Mouse (Mus musculus) ES-Bruce4 (cell line): ENCODE results near the gene Trip12. TPM values are rescaled to one million over a fixed set of nuclear protein-coding genes. Genes with fewer than 3 reads are reported as not detected.

Experiments used
- H3K27ac ChIP-seq: 2 replicates; pipeline ENCODE4 v1.5.1; 2012; ENCODE audit warnings: low read length, inconsistent platforms; ENCODE audit not compliant: insufficient read depth
- H3K27me3 ChIP-seq: 2 replicates; pipeline ENCODE4 v1.6.1; 2012; ENCODE audit warnings: mild to moderate bottlenecking, low read length, inconsistent platforms; ENCODE audit not compliant: control insufficient read depth, poor library complexity, insufficient read depth, severe bottlenecking
- H3K36me3 ChIP-seq: 2 replicates; pipeline ENCODE4 v1.6.1; 2012; ENCODE audit warnings: inconsistent platforms, mild to moderate bottlenecking, low read length, moderate library complexity; ENCODE audit not compliant: control insufficient read depth, poor library complexity, insufficient read depth, severe bottlenecking
- H3K4me1 ChIP-seq: one replicate; pipeline ENCODE4 v1.8.1; 2011; ENCODE audit warnings: low read length; ENCODE audit not compliant: control insufficient read depth, insufficient read depth
- H3K4me3 ChIP-seq: 2 replicates; pipeline ENCODE4 v1.5.1; 2011; ENCODE audit warnings: low read depth, mild to moderate bottlenecking, low read length
- H3K9ac ChIP-seq: 2 replicates; pipeline ENCODE4 v1.6.1; 2012; ENCODE audit warnings: low read depth, mild to moderate bottlenecking, inconsistent platforms; ENCODE audit not compliant: poor library complexity, severe bottlenecking
- H3K9me3 ChIP-seq: replicated peaks from 2 replicates; pipeline ENCODE4 v1.6.1; 2012; ENCODE audit warnings: mild to moderate bottlenecking, low read length, inconsistent platforms; ENCODE audit not compliant: control insufficient read depth, poor library complexity, insufficient read depth, severe bottlenecking
- CTCF ChIP-seq: IDR thresholded peaks from one replicate; pipeline ENCODE4 v1.8.1; 2011; ENCODE audit warnings: low read depth, low read length
- EP300 ChIP-seq: IDR thresholded peaks from 2 replicates; pipeline ENCODE4 v1.6.1; 2011; ENCODE audit warnings: low read depth, low read length; ENCODE audit not compliant: insufficient read depth
- POLR2A ChIP-seq: IDR thresholded peaks from one replicate; pipeline ENCODE4 v1.8.1; 2011; ENCODE audit warnings: low read length; ENCODE audit not compliant: insufficient read depth
- polyA plus RNA-seq: library from polyadenylated mRNA; stranded (reverse); fragments of >200 nt; gene quantifications from 2 replicates; pipeline ENCODE4 v1.2.4, GENCODE M21; 2011; ENCODE audit warnings: low read depth; ENCODE audit not compliant: missing spikeins, insufficient read depth, insufficient read length

The Trip12 gene
- polyA plus RNA-seq, 1 experiment: 675 TPM

DNA sequence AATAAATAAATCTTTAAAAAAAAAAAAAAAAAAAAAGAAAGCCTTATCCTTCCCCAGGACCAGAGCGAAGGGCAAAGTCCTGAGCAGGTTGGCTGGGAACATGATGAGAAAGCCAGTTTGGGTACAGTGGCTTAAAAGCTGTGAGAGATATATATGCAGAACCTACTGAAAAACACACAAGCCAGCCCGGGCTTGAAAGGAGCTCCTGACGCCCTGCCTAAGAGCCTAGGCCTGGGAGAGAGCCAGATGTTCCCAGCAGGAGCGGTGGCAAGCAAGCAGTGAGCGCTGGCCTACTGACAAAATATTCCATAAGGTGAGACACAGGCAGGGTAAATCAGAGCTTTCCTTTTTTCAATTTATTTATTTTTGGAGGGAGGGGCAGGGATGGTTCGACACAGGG lies 25.9 kb upstream of the Trip12 start:
- H3K27me3 ChIP-seq: no peaks in the 10 kb centered on the region
- H3K4me1 ChIP-seq: peaks cover 9% of the 10 kb centered on the region
- H3K4me3 ChIP-seq: no peak overlapping the region
- H3K27ac ChIP-seq: peak overlapping the region; percentile 97
- H3K9ac ChIP-seq: peak overlapping the region; percentile 55; the same call in 1 of the 2 replicates
- H3K36me3 ChIP-seq: no peaks in the 10 kb centered on the region
- TF ChIP-seq EP300 (no peak), CTCF (no peak), POLR2A (no peak)
- no peaks in the 10 kb centered on the region for H3K9me3 ChIP-seq

DNA sequence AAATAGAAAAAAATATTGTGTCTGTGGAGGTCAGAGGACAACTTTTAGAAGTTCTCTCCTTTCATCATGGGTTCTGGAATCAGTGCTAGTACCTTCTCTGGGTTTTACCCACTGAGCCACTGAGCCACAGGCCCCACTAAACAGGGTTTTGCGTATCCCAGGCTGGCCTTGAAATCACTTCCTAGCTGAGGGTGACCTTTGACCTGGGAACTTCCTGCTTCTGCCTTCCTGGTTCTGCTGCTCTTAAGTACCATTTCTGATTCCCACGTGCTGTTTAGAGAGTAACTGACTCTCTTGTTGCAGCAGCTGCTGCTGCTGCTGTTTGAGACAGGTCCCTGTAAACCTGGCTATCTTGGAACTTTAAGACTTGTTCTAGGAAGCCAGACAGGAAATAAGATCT lies 24.3 kb upstream of the Trip12 start:
- H3K4me1 ChIP-seq: peaks cover 6% of the 10 kb centered on the region
- H3K27ac ChIP-seq: peak overlapping the region; percentile 94
- no peak for TF ChIP-seq POLR2A
- TF ChIP-seq CTCF: no peak
- TF ChIP-seq EP300: no peak
- no peak overlapping the region for H3K4me3 ChIP-seq
- H3K9ac ChIP-seq: peak overlapping the region; percentile 16; the same call in 1 of the 2 replicates
- no peaks in the 10 kb centered on the region for H3K36me3 ChIP-seq
- no peaks in the 10 kb centered on the region for H3K9me3 ChIP-seq
- H3K27me3 ChIP-seq: no peaks in the 10 kb centered on the region

DNA sequence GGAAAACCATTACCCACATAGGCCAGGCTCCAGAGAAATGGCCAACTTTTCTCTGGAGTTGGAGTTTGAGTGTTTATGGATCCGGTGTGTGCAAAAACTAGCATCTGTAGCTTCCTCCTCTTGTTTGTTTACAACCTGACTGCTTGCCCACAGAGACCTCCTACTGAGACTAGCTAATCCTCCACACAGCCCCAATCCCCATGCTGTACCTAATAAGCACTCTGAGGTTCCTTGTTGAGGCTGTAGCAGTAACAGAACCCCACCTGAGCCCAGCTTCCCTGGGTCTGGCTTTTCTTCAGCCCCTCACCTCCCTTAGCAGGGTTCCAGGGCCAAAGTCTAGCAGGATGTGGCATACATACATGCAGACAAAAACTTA lies 20.9 kb upstream of the Trip12 start:
- Histone ChIP-seq H3K27ac (peak overlapping the region; percentile 100), H3K9me3 (no peaks in the 10 kb centered on the region), H3K27me3 (no peaks in the 10 kb centered on the region), H3K36me3 (no peaks in the 10 kb centered on the region), H3K4me1 (peaks cover 9% of the 10 kb centered on the region), H3K9ac (peak overlapping the region; percentile 64), H3K4me3 (no peak overlapping the region)
- TF ChIP-seq CTCF (no peak), EP300 (no peak), POLR2A (no peak)

DNA sequence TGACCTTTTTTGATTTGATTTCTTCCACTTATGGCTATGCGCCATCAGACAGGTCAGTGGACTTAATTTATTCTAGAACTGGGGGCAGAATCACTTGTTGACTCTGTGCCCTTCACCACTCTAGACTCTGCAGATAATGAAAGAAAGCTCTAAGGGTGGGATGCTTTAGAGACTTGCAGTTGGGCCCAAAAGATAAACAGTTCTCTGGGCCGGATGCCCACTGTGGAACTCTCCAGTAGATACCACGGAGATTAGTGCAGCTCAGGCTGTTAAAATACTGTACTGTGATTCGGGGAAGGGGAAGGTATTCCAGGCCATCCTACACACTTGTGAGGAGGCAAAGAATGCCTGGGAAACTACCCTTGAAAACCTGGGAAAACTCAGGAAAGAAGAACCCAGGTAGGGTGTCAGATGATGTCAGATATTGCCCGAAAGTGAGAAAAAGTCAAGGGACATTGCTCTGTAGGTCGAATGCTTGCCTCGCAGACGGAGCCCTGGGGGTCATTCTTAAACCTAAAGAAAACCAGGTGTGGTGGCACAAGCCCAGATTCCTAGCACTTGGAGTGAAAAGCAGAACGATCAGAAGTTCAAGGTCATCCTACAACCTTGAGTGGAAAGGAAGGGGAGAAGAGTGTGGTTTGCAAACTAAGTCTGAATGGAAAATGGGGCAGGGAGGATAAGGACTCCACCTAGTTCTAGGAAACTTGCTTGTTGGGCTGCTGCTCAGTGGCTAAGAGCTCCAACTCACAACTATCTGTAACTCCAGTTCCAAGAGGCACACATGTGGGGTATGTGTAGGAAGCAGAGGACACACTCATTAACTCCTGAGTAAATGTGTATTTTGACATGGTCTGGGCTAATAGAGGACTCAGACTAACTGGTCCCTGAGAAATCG lies 20.3 kb upstream of the Trip12 start:
- Histone ChIP-seq H3K9me3 (no peaks in the 10 kb centered on the region), H3K36me3 (no peaks in the 10 kb centered on the region), H3K9ac (peak overlapping the region; percentile 64), H3K27ac (peak overlapping the region; percentile 100), H3K27me3 (no peaks in the 10 kb centered on the region), H3K4me3 (no peak overlapping the region), H3K4me1 (peaks cover 9% of the 10 kb centered on the region)
- TF ChIP-seq EP300 (peak; percentile 96), POLR2A (no peak), CTCF (no peak)

DNA sequence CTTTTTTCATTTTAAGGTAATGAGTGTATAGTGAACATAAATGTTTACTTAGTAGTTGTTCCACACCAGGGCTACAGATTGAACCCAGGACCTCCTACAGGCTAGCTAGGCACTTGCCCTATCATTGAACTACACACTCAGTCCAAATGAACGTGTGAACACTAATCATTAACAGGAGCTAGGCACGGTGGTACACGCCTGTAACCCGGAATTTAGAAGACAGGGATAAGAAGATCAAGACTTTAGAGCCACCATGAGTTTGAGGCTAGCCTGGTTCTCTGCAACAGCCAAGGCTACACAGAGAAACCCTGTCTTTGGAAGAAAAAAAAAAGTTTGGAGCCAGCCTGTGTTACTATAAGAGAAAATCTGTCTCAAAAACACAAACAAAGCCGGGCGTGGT lies 19.3 kb upstream of the Trip12 start:
- H3K9ac ChIP-seq: no peak overlapping the region
- H3K4me3 ChIP-seq: no peak overlapping the region
- no peaks in the 10 kb centered on the region for H3K36me3 ChIP-seq
- peaks cover 9% of the 10 kb centered on the region for H3K4me1 ChIP-seq
- H3K27ac ChIP-seq: peak overlapping the region; percentile 92
- no peaks in the 10 kb centered on the region for H3K27me3 ChIP-seq
- TF ChIP-seq CTCF (no peak), POLR2A (no peak), EP300 (no peak)
- H3K9me3 ChIP-seq: no peaks in the 10 kb centered on the region

DNA sequence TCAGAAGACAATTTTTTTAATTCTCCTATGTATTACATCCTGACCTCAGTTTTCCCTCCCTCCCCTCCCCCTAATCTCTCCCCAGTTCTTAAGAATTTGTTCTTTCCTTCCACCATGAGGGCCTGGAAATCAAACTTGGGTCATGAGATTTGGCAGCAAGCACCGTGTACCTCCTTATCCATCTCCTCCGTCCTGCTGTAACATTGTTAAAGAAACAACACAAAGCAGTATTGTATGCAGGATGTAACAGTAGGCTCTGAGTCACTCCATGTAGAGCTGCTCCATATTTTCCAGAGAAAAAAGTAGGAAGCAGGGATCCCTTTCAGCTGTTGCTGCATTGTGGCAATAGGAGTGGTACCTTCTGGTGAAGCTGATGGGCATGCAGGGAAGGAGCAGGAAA lies 15.4 kb upstream of the Trip12 start:
- Histone ChIP-seq H3K27me3 (no peaks in the 10 kb centered on the region), H3K9ac (peak overlapping the region; percentile 35; the same call in 1 of the 2 replicates), H3K4me1 (peaks cover 5% of the 10 kb centered on the region), H3K4me3 (no peak overlapping the region), H3K36me3 (no peaks in the 10 kb centered on the region), H3K27ac (peak overlapping the region; percentile 33), H3K9me3 (no peaks in the 10 kb centered on the region)
- TF ChIP-seq CTCF (no peak), POLR2A (no peak), EP300 (no peak)
